Mouse (Mus musculus): ENCODE data around the gene Itga7.
"Not testable (repeated sequence)": the region's sequence is repeated elsewhere in the genome, so short reads cannot be mapped to it uniquely, and the experiment has no call there.

The Itga7 gene

GRCm38 (mm10) chr10:128980644-128981365, 47.2 kb downstream of the Itga7 start:
- peak; percentile 76 for DNase-seq (ENCODE audit: low read depth)

GRCm38 (mm10) chr10:128989131-128989530, 55.5 kb downstream of the Itga7 start, which contains the start of gene Olfr9:
Gene Olfr9 (plus strand): TSS chr10:128989431.
- DNase-seq (ENCODE audit: low read depth) = not testable (repeated sequence)

GRCm38 (mm10) chr10:128990129-128990850, 56.7 kb downstream of the Itga7 start:
- DNase-seq (ENCODE audit: low read depth) = not testable (repeated sequence)

- no peak for DNase-seq (ENCODE audit: low read depth)
These were observed 57.4 kb downstream of the Itga7 start for GRCm38 (mm10) chr10:128990994-128991393.

- no peak for DNase-seq (ENCODE audit: low read depth)
These were observed 62.2 kb downstream of the Itga7 start for GRCm38 (mm10) chr10:128995796-128996195.

GRCm38 (mm10) chr10:128996523-128997040, 63.0 kb downstream of the Itga7 start:
- DNase-seq (ENCODE audit: low read depth) = no peak

- peak; percentile 53 for DNase-seq (ENCODE audit: low read depth)
These were observed 70.7 kb downstream of the Itga7 start for GRCm38 (mm10) chr10:129004032-129004920.
